Mouse (Mus musculus): ENCODE results near the gene Dnmt3c. TPM values are rescaled to one million over a fixed set of nuclear protein-coding genes. Genes with fewer than 3 reads are reported as not detected.

Gene Dnmt3c
- polyA plus RNA-seq, 1 experiment from 2014 or later: not detected

GRCm38 (mm10) chr2:153734033-153734432 is 37.6 kb downstream of the Dnmt3c start:
- Histone ChIP-seq H3K4me1 (ENCODE audit: control insufficient read depth, insufficient read depth, low read length) (no peaks in the 10 kb centered on the region), H3K9ac (ENCODE audit: low read depth, low read length) (no peak overlapping the region), H3K27ac (replicated peaks; ENCODE audit: low read depth, low read length) (no peak overlapping the region), H3K4me2 (ENCODE audit: low read depth, low read length) (no peak overlapping the region), H3K36me3 (ENCODE audit: control insufficient read depth, insufficient read depth, low read length) (no peaks in the 10 kb centered on the region), H3K27me3 (replicated peaks; ENCODE audit: control insufficient read depth, insufficient read depth, low read length) (no peaks in the 10 kb centered on the region), H3K9me3 (ENCODE audit: control insufficient read depth, low read length) (no peaks in the 10 kb centered on the region), H3K4me3 (ENCODE audit: low read depth, low read length) (no peak overlapping the region)
- ATAC-seq (ENCODE audit: low read depth) (peak; percentile 33; the same call in 1 of the 2 replicates), DNase-seq (ENCODE audit: low spot score) (peak; percentile 26)
- 67% methylated on average over 4 of the region's 4 CpGs for WGBS

DNA sequence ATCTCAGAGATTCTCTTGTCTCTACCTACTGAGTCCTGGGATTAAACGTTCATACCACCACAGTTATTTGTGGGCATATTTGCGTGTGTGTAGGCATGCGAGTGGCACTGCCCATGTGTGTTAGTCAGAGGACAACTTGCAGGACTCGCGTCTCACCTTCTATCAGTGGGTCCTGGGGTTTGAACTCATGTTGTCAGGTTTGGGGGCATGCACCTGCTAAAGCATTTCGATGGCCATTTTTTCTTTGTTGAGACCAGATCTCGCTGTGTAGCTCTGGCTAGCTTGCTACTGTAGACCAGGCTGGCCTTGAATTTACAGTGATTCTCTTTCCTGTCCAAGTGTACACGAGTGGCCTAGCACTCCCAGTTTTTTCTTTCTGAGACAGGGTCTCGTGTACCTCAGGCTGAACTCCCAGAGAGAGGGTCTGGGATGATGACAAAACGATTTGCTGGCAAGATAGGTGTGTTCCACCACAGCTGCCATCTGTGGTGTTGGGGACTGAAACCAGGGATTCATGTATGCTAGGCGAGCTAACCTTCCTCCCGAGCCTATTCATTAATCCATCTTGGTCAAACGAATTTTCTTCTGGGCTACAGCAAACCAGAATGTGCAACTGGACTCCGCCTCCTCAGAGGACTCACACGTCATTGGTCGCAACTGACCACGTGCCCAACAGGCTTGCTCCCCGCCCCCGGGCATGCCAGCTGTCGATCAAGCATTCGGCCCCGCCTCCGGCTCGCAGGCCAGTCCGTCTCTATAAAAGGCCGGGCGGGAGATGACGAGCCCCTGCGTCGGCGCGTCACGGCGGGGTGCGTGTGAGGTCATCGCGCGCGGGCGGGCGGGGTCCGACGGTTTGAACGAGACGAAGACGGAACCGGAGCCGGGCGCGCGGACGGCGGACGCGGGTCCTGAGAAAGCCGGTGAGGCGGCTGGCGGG is 44.3 kb downstream of the Dnmt3c start, which contains the start of gene Mapre1:
Gene Mapre1 (plus strand): TSS at position 775 of the 937 bp plus-strand sequence.
- Histone ChIP-seq H3K27ac (replicated peaks; ENCODE audit: low read depth, low read length) (peak within 1 kb of the TSS; percentile 94), H3K4me1 (ENCODE audit: control insufficient read depth, insufficient read depth, low read length) (peaks cover 15% of the 10 kb centered on the region), H3K9ac (ENCODE audit: low read depth, low read length) (peak within 1 kb of the TSS; percentile 96), H3K4me2 (ENCODE audit: low read depth, low read length) (peak within 1 kb of the TSS; percentile 72), H3K27me3 (replicated peaks; ENCODE audit: control insufficient read depth, insufficient read depth, low read length) (no peaks in the 10 kb centered on the region), H3K4me3 (ENCODE audit: low read depth, low read length) (peak within 1 kb of the TSS; percentile 91), H3K36me3 (ENCODE audit: control insufficient read depth, insufficient read depth, low read length) (no peaks in the 10 kb centered on the region), H3K9me3 (ENCODE audit: control insufficient read depth, low read length) (no peaks in the 10 kb centered on the region)
- ATAC-seq (ENCODE audit: low read depth) (peak; percentile 97), DNase-seq (ENCODE audit: low spot score) (peak; percentile 100)
- WGBS: 15% methylated on average over 37 of the region's 58 CpGs

DNA sequence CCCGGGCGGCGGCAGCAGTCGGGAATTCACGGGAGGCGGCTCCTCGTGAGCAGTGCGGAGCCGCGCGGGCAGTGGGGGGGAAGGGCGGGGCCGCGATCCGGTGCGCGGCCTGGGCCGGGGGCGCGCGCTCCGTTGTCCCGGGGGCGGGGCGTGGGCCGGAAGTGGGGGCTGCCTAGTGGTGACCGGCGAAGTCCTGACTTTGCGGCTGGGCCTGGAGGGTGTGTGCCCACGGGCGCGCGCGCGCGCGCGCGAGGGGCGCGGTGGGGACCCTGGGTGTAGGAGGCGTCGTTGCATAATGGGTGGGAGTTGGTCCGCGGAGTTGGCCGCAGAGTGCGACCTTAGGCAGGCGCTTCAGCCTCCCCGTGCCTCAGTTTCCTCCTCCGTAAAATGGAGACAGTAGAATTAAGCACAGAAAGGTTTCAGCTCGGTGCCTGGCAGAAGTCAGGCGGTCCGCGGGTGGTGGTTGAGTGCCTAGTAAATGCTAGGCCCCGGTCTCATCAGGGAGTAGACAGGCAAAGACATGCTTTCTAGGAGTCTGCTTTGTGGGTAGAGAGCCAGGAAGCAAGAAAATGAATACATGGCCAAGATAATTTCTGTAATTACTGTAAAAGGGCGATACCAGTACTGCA is 45.1 kb downstream of the Dnmt3c start:
- DNase-seq (ENCODE audit: low spot score) (peak; percentile 84), ATAC-seq (ENCODE audit: low read depth) (peak; percentile 88)
- Histone ChIP-seq H3K27ac (replicated peaks; ENCODE audit: low read depth, low read length) (peak overlapping the region; percentile 94), H3K9ac (ENCODE audit: low read depth, low read length) (peak overlapping the region; percentile 96), H3K4me1 (ENCODE audit: control insufficient read depth, insufficient read depth, low read length) (peaks cover 15% of the 10 kb centered on the region), H3K9me3 (ENCODE audit: control insufficient read depth, low read length) (no peaks in the 10 kb centered on the region), H3K27me3 (replicated peaks; ENCODE audit: control insufficient read depth, insufficient read depth, low read length) (no peaks in the 10 kb centered on the region), H3K4me2 (ENCODE audit: low read depth, low read length) (peak overlapping the region; percentile 67), H3K4me3 (ENCODE audit: low read depth, low read length) (peak overlapping the region; percentile 91), H3K36me3 (ENCODE audit: control insufficient read depth, insufficient read depth, low read length) (peaks cover 3% of the 10 kb centered on the region)
- WGBS: under 1% methylated on average over 26 of the region's 56 CpGs

DNA sequence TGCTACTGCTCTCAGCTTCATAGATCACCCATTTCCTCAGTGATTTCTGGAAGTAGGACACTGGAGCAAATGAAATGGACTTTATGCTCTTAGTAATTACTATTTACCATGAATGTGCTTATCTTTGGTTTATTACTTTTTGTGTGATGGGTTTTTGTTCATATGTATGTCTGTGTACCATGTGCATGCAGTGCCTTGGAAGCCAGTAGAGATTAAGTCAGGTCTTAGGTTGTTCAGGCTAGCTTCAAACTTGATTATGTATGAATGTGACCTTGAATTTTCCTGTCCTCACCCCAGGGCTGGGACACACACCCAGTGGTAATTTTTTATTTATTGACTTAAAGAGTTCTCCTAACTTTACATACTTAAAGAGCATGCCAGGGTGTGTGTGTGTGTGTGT is 51.5 kb downstream of the Dnmt3c start:
- no peaks in the 10 kb centered on the region for H3K27me3 ChIP-seq (replicated peaks; ENCODE audit: control insufficient read depth, insufficient read depth, low read length)
- H3K4me3 ChIP-seq (ENCODE audit: low read depth, low read length): no peak overlapping the region
- peaks cover 6% of the 10 kb centered on the region for H3K4me1 ChIP-seq (ENCODE audit: control insufficient read depth, insufficient read depth, low read length)
- no peak for DNase-seq (ENCODE audit: low spot score)
- H3K36me3 ChIP-seq (ENCODE audit: control insufficient read depth, insufficient read depth, low read length): peaks cover 36% of the 10 kb centered on the region
- H3K27ac ChIP-seq (replicated peaks; ENCODE audit: low read depth, low read length): no peak overlapping the region
- ATAC-seq (ENCODE audit: low read depth): no peak
- no peak overlapping the region for H3K9ac ChIP-seq (ENCODE audit: low read depth, low read length)
- no peaks in the 10 kb centered on the region for H3K9me3 ChIP-seq (ENCODE audit: control insufficient read depth, low read length)
- H3K4me2 ChIP-seq (ENCODE audit: low read depth, low read length): no peak overlapping the region

- H3K4me1 ChIP-seq (ENCODE audit: control insufficient read depth, insufficient read depth, low read length): no peaks in the 10 kb centered on the region
- no peak overlapping the region for H3K9ac ChIP-seq (ENCODE audit: low read depth, low read length)
- H3K27me3 ChIP-seq (replicated peaks; ENCODE audit: control insufficient read depth, insufficient read depth, low read length): no peaks in the 10 kb centered on the region
- no peak overlapping the region for H3K4me3 ChIP-seq (ENCODE audit: low read depth, low read length)
- ATAC-seq (ENCODE audit: low read depth) (peak; percentile 37; the same call in 1 of the 2 replicates), DNase-seq (ENCODE audit: low spot score) (no peak)
- peaks cover 42% of the 10 kb centered on the region for H3K36me3 ChIP-seq (ENCODE audit: control insufficient read depth, insufficient read depth, low read length)
- H3K4me2 ChIP-seq (ENCODE audit: low read depth, low read length): no peak overlapping the region
- WGBS: 80% methylated on average over 2 of the region's 2 CpGs
- H3K27ac ChIP-seq (replicated peaks; ENCODE audit: low read depth, low read length): no peak overlapping the region
- no peaks in the 10 kb centered on the region for H3K9me3 ChIP-seq (ENCODE audit: control insufficient read depth, low read length)
These were observed 53.9 kb downstream of the Dnmt3c start for GRCm38 (mm10) chr2:153750363-153750762.

GRCm38 (mm10) chr2:153762121-153762520 is 65.7 kb downstream of the Dnmt3c start:
- Histone ChIP-seq H3K4me3 (ENCODE audit: low read depth, low read length) (no peak overlapping the region), H3K27me3 (replicated peaks; ENCODE audit: control insufficient read depth, insufficient read depth, low read length) (no peaks in the 10 kb centered on the region), H3K27ac (replicated peaks; ENCODE audit: low read depth, low read length) (no peak overlapping the region), H3K9me3 (ENCODE audit: control insufficient read depth, low read length) (no peaks in the 10 kb centered on the region), H3K4me2 (ENCODE audit: low read depth, low read length) (no peak overlapping the region), H3K4me1 (ENCODE audit: control insufficient read depth, insufficient read depth, low read length) (no peaks in the 10 kb centered on the region), H3K9ac (ENCODE audit: low read depth, low read length) (no peak overlapping the region), H3K36me3 (ENCODE audit: control insufficient read depth, insufficient read depth, low read length) (peaks cover 98% of the 10 kb centered on the region)
- ATAC-seq (ENCODE audit: low read depth): no peak
- WGBS: 92% methylated on average over 5 of the region's 5 CpGs
- DNase-seq (ENCODE audit: low spot score): no peak

DNA sequence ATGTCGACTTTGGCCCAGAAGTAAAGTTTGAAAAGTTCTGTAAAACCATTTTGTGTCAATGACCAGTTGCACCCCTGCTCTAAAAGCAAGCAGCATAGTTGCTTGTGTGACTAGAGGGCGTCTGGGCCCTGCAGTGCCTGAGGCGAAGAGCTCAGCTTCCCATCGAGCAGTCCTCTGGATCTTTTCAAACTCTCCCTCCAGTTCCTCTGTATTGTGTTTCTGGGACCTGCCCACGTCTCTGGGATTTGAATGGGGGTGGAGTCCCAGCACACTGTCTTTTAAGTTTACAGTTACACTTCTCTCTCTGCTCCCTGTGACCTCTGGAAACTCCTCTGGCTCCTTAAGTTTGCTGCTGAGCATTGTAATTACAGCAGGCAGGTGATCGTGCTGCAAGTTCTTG is 71.0 kb downstream of the Dnmt3c start:
- Histone ChIP-seq H3K4me1 (ENCODE audit: control insufficient read depth, insufficient read depth, low read length) (no peaks in the 10 kb centered on the region), H3K36me3 (ENCODE audit: control insufficient read depth, insufficient read depth, low read length) (peaks cover 90% of the 10 kb centered on the region), H3K4me3 (ENCODE audit: low read depth, low read length) (no peak overlapping the region), H3K9ac (ENCODE audit: low read depth, low read length) (no peak overlapping the region), H3K9me3 (ENCODE audit: control insufficient read depth, low read length) (no peaks in the 10 kb centered on the region), H3K27ac (replicated peaks; ENCODE audit: low read depth, low read length) (no peak overlapping the region), H3K27me3 (replicated peaks; ENCODE audit: control insufficient read depth, insufficient read depth, low read length) (no peaks in the 10 kb centered on the region), H3K4me2 (ENCODE audit: low read depth, low read length) (no peak overlapping the region)
- peak; percentile 41; the same call in 1 of the 2 replicates for ATAC-seq (ENCODE audit: low read depth)
- peak; percentile 16 for DNase-seq (ENCODE audit: low spot score)
- 56% methylated on average over 6 of the region's 6 CpGs for WGBS

GRCm38 (mm10) chr2:153768881-153769280 is 72.4 kb downstream of the Dnmt3c start:
- Histone ChIP-seq H3K27me3 (replicated peaks; ENCODE audit: control insufficient read depth, insufficient read depth, low read length) (no peaks in the 10 kb centered on the region), H3K4me1 (ENCODE audit: control insufficient read depth, insufficient read depth, low read length) (no peaks in the 10 kb centered on the region), H3K9ac (ENCODE audit: low read depth, low read length) (no peak overlapping the region), H3K4me2 (ENCODE audit: low read depth, low read length) (no peak overlapping the region), H3K27ac (replicated peaks; ENCODE audit: low read depth, low read length) (no peak overlapping the region), H3K4me3 (ENCODE audit: low read depth, low read length) (no peak overlapping the region), H3K9me3 (ENCODE audit: control insufficient read depth, low read length) (no peaks in the 10 kb centered on the region), H3K36me3 (ENCODE audit: control insufficient read depth, insufficient read depth, low read length) (peaks cover 82% of the 10 kb centered on the region)
- peak; percentile 12 for DNase-seq (ENCODE audit: low spot score)
- WGBS: 77% methylated on average over 2 of the region's 2 CpGs
- no peak for ATAC-seq (ENCODE audit: low read depth)

All from embryonic facial prominence, embryonic 14.5 days (tissue).